Mouse (Mus musculus) C2C12 (cell line): ENCODE measurements around the gene Epn2. TPM values are rescaled to one million over a fixed set of nuclear protein-coding genes. Genes with fewer than 3 reads are reported as not detected.
A peak's percentile ranks its signal among the peaks of the same experiment; 100 is the strongest.

ENCODE experiments used
- H3K27me3 ChIP-seq: one replicate; pipeline ENCODE4 v1.6.1; 2011; ENCODE audit not compliant: control insufficient read depth, insufficient read depth, insufficient read length
- H3K36me3 ChIP-seq: one replicate; pipeline ENCODE4 v1.6.1; 2011; ENCODE audit not compliant: control insufficient read depth, insufficient read depth
- H3K4me3 ChIP-seq: one replicate; pipeline ENCODE4 v1.5.1; 2011; ENCODE audit warnings: mild to moderate bottlenecking, control low read depth; ENCODE audit not compliant: poor library complexity, insufficient read depth, severe bottlenecking
- H3K79me2 ChIP-seq: one replicate; pipeline ENCODE4 v1.6.1; 2011; ENCODE audit not compliant: control insufficient read depth, insufficient read depth
- H3K79me3 ChIP-seq: one replicate; pipeline ENCODE4 v1.6.1; 2011; ENCODE audit warnings: low read depth, control low read depth
- H3ac ChIP-seq: one replicate; pipeline ENCODE3; 2011; ENCODE audit warnings: low read depth; ENCODE audit not compliant: control insufficient read depth, insufficient read length
- CEBPB ChIP-seq: IDR thresholded peaks from one replicate; pipeline ENCODE4 v1.6.1; 2011; ENCODE audit warnings: low read depth, mild to moderate bottlenecking, control low read depth, moderate library complexity
- CTCF ChIP-seq: IDR thresholded peaks from one replicate; pipeline ENCODE4 v1.5.1; 2011; ENCODE audit not compliant: control insufficient read depth, insufficient read depth, insufficient read length
- FOSL1 ChIP-seq: IDR thresholded peaks from one replicate; pipeline ENCODE4 v1.8.0; 2011; ENCODE audit warnings: mild to moderate bottlenecking, low read length; ENCODE audit not compliant: poor library complexity, insufficient read depth, severe bottlenecking
- MAX ChIP-seq: IDR thresholded peaks from one replicate; pipeline ENCODE4 v1.6.1; 2011; ENCODE audit warnings: mild to moderate bottlenecking, control low read depth
- MYOD1 ChIP-seq: IDR thresholded peaks from one replicate; pipeline ENCODE4 v1.6.1; 2011; ENCODE audit warnings: low read depth; ENCODE audit not compliant: control insufficient read depth, insufficient read length
- MYOG ChIP-seq: IDR thresholded peaks from one replicate; pipeline ENCODE4 v1.6.1; 2011; ENCODE audit not compliant: control insufficient read depth, insufficient read length; ENCODE audit errors: extremely low read depth
- USF1 ChIP-seq: IDR thresholded peaks from one replicate; pipeline ENCODE4 v1.6.1; 2011; ENCODE audit warnings: low read depth, mild to moderate bottlenecking, control low read depth, moderate library complexity
- polyA plus RNA-seq: library from polyadenylated mRNA; unstranded; fragments of >200 nt; fragmentation: generic; extraction: Trizol; gene quantifications from one replicate; pipeline ENCODE4 v1.2.1, GENCODE M21; 2012; ENCODE audit warnings: missing spikeins

The Epn2 gene
- polyA plus RNA-seq, 1 experiment: 21.1 TPM

- H3K79me3 ChIP-seq: no peaks in the 10 kb centered on the region
- no peaks in the 10 kb centered on the region for H3K36me3 ChIP-seq
- TF ChIP-seq MYOG (no peak), MYOD1 (no peak), CEBPB (no peak), FOSL1 (no peak)
- H3K27me3 ChIP-seq: no peaks in the 10 kb centered on the region
- no peak overlapping the region for H3K4me3 ChIP-seq
- no peak overlapping the region for H3ac ChIP-seq
- no peaks in the 10 kb centered on the region for H3K79me2 ChIP-seq
Measured at GRCm38 (mm10) chr11:61601465-61601864, 22.0 kb upstream of the Epn2 start.

GRCm38 (mm10) chr11:61598367-61598766 lies 18.9 kb upstream of the Epn2 start:
- H3K79me2 ChIP-seq: no peaks in the 10 kb centered on the region
- TF ChIP-seq MAX (no peak), CEBPB (peak; percentile 85)
- H3K27me3 ChIP-seq: no peaks in the 10 kb centered on the region
- H3K36me3 ChIP-seq: no peaks in the 10 kb centered on the region
- H3ac ChIP-seq: no peak overlapping the region
- H3K79me3 ChIP-seq: no peaks in the 10 kb centered on the region
- H3K4me3 ChIP-seq: no peak overlapping the region

GRCm38 (mm10) chr11:61597471-61597870 lies 18.0 kb upstream of the Epn2 start:
- no peaks in the 10 kb centered on the region for H3K79me3 ChIP-seq
- no peak overlapping the region for H3K4me3 ChIP-seq
- no peaks in the 10 kb centered on the region for H3K36me3 ChIP-seq
- TF ChIP-seq FOSL1 (peak; percentile 83), MYOD1 (no peak), CTCF (no peak), MYOG (no peak), USF1 (no peak), CEBPB (peak; percentile 80), MAX (peak; percentile 58)
- no peak overlapping the region for H3ac ChIP-seq
- no peaks in the 10 kb centered on the region for H3K79me2 ChIP-seq
- H3K27me3 ChIP-seq: no peaks in the 10 kb centered on the region

GRCm38 (mm10) chr11:61593069-61593468 lies 13.6 kb upstream of the Epn2 start:
- Histone ChIP-seq H3ac (no peak overlapping the region), H3K4me3 (no peak overlapping the region), H3K27me3 (no peaks in the 10 kb centered on the region), H3K36me3 (no peaks in the 10 kb centered on the region), H3K79me2 (no peaks in the 10 kb centered on the region), H3K79me3 (no peaks in the 10 kb centered on the region)
- TF ChIP-seq USF1: no peak
- TF ChIP-seq MYOD1: no peak
- TF ChIP-seq CEBPB: no peak
- no peak for TF ChIP-seq CTCF
- TF ChIP-seq MAX: no peak
- TF ChIP-seq MYOG: no peak
- no peak for TF ChIP-seq FOSL1

- H3K79me2 ChIP-seq: no peaks in the 10 kb centered on the region
- no peak overlapping the region for H3ac ChIP-seq
- no peaks in the 10 kb centered on the region for H3K79me3 ChIP-seq
- H3K4me3 ChIP-seq: no peak overlapping the region
- H3K36me3 ChIP-seq: no peaks in the 10 kb centered on the region
- no peak for TF ChIP-seq MYOG
- TF ChIP-seq MAX: no peak
- TF ChIP-seq FOSL1: no peak
- TF ChIP-seq CEBPB: no peak
- TF ChIP-seq USF1: no peak
- TF ChIP-seq MYOD1: no peak
- no peak for TF ChIP-seq CTCF
- no peaks in the 10 kb centered on the region for H3K27me3 ChIP-seq
Measured at GRCm38 (mm10) chr11:61592061-61592460, 12.6 kb upstream of the Epn2 start.

- H3K36me3 ChIP-seq: no peaks in the 10 kb centered on the region
- no peaks in the 10 kb centered on the region for H3K79me3 ChIP-seq
- TF ChIP-seq MAX (no peak), FOSL1 (no peak), MYOD1 (no peak), CTCF (no peak), CEBPB (no peak), USF1 (no peak), MYOG (no peak)
- no peak overlapping the region for H3ac ChIP-seq
- no peak overlapping the region for H3K4me3 ChIP-seq
- no peaks in the 10 kb centered on the region for H3K79me2 ChIP-seq
- no peaks in the 10 kb centered on the region for H3K27me3 ChIP-seq
Measured at GRCm38 (mm10) chr11:61590516-61591213, 11.2 kb upstream of the Epn2 start.
